Mouse (Mus musculus) cortical plate, adult 2 months (tissue): ENCODE measurements around the gene Aff1. TPM values are rescaled to one million over a fixed set of nuclear protein-coding genes. Genes with fewer than 3 reads are reported as not detected.

Source experiments
- H3K27ac ChIP-seq: fragments of 200-500 bp; 2 replicates; pipeline ENCODE4 v1.5.1; 2012; ENCODE audit warnings: low read length, control low read depth, inconsistent platforms; ENCODE audit not compliant: insufficient read depth
- H3K4me1 ChIP-seq: fragments of 200-500 bp; 2 replicates; pipeline ENCODE4 v1.6.1; 2011; ENCODE audit warnings: low read length; ENCODE audit not compliant: control insufficient read depth, insufficient read depth
- H3K4me3 ChIP-seq: fragments of 200-500 bp; 2 replicates; pipeline ENCODE4 v1.5.1; 2011; ENCODE audit warnings: mild to moderate bottlenecking, low read length, control low read depth; ENCODE audit not compliant: insufficient read depth
- CTCF ChIP-seq: fragments of 200-500 bp; IDR thresholded peaks from 2 replicates; pipeline ENCODE4 v1.5.1; 2011; ENCODE audit warnings: mild to moderate bottlenecking, control low read depth, low read length; ENCODE audit not compliant: insufficient read depth; ENCODE audit errors: extremely low read depth
- POLR2A ChIP-seq: fragments of 200-500 bp; IDR thresholded peaks from 2 replicates; pipeline ENCODE4 v1.6.1; 2011; ENCODE audit warnings: mild to moderate bottlenecking, low read length, control low read depth; ENCODE audit not compliant: insufficient read depth; ENCODE audit errors: extremely low read depth
- polyA plus RNA-seq: library from polyadenylated mRNA; depleted of rRNA; stranded (reverse); fragments of >200 nt; gene quantifications from 2 replicates; pipeline ENCODE4 v1.2.3, GENCODE M21; 2012

The Aff1 gene
- polyA plus RNA-seq, 1 experiment = 3.6 TPM

GRCm38 (mm10) chr5:103735411-103736112 lies 43.4 kb downstream of the Aff1 start:
- no peak for TF ChIP-seq CTCF
- TF ChIP-seq POLR2A = no peak
- Histone ChIP-seq H3K4me1 (no peaks in the 10 kb centered on the region), H3K4me3 (no peak overlapping the region), H3K27ac (no peak overlapping the region)

- Histone ChIP-seq H3K4me3 (no peak overlapping the region), H3K27ac (no peak overlapping the region), H3K4me1 (no peaks in the 10 kb centered on the region)
- no peak for TF ChIP-seq POLR2A
- TF ChIP-seq CTCF = no peak
Observed at GRCm38 (mm10) chr5:103736553-103737207, 44.5 kb downstream of the Aff1 start.

GRCm38 (mm10) chr5:103737208-103738066 lies 45.3 kb downstream of the Aff1 start:
- Histone ChIP-seq H3K4me1 (no peaks in the 10 kb centered on the region), H3K4me3 (no peak overlapping the region), H3K27ac (no peak overlapping the region)
- TF ChIP-seq POLR2A (no peak), CTCF (no peak)

- TF ChIP-seq POLR2A (no peak), CTCF (no peak)
- no peak overlapping the region for H3K27ac ChIP-seq
- H3K4me3 ChIP-seq = no peak overlapping the region
- no peaks in the 10 kb centered on the region for H3K4me1 ChIP-seq
Observed at GRCm38 (mm10) chr5:103738509-103738908, 46.3 kb downstream of the Aff1 start.

GRCm38 (mm10) chr5:103739163-103739562 lies 47.0 kb downstream of the Aff1 start:
- H3K27ac ChIP-seq = no peak overlapping the region
- H3K4me1 ChIP-seq = no peaks in the 10 kb centered on the region
- H3K4me3 ChIP-seq = no peak overlapping the region
- TF ChIP-seq CTCF = no peak
- TF ChIP-seq POLR2A = no peak

GRCm38 (mm10) chr5:103740093-103740902 lies 48.1 kb downstream of the Aff1 start:
- Histone ChIP-seq H3K4me3 (no peak overlapping the region), H3K4me1 (no peaks in the 10 kb centered on the region), H3K27ac (no peak overlapping the region)
- TF ChIP-seq POLR2A (no peak), CTCF (no peak)

- Histone ChIP-seq H3K4me3 (no peak overlapping the region), H3K27ac (no peak overlapping the region), H3K4me1 (no peaks in the 10 kb centered on the region)
- no peak for TF ChIP-seq POLR2A
- no peak for TF ChIP-seq CTCF
Observed at GRCm38 (mm10) chr5:103740903-103741246, 48.7 kb downstream of the Aff1 start.

- TF ChIP-seq CTCF = no peak
- TF ChIP-seq POLR2A = no peak
- Histone ChIP-seq H3K4me3 (no peak overlapping the region), H3K27ac (no peak overlapping the region), H3K4me1 (no peaks in the 10 kb centered on the region)
Observed at GRCm38 (mm10) chr5:103741443-103741842, 49.3 kb downstream of the Aff1 start.

DNA sequence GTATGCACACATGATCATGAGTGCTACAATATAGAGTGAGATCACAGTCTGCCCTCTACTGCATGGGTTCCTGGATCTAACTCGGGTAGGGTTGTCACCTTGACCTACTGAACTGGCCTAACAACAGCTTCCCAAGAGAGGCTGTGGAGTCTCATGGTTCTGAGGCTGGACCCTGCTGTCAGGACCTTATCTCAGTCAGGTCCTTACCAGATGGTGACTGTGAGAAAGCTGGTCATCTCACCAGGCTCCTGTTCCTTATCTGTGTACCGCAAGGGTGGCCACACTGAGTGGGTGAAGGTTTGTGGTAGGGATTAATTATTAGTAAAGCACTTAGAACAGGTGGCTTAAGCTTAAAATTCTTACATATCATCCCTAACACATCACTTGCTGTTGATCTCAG lies 49.8 kb downstream of the Aff1 start:
- H3K27ac ChIP-seq = no peak overlapping the region
- H3K4me1 ChIP-seq = no peaks in the 10 kb centered on the region
- H3K4me3 ChIP-seq = no peak overlapping the region
- TF ChIP-seq POLR2A (no peak), CTCF (no peak)
